Mouse (Mus musculus) kidney, postnatal 0 days (tissue): Measurements from ENCODE around the gene Plekha4. TPM values are rescaled to one million over a fixed set of nuclear protein-coding genes. Genes with fewer than 3 reads are reported as not detected.
"Not testable (repeated sequence)": the region's sequence is repeated elsewhere in the genome, so short reads cannot be mapped to it uniquely, and the experiment has no call there.

Experiments
- ATAC-seq: fragments of 200-750 bp; cut with Nextera tagmentation; replicated peaks from 2 replicates; pipeline ENCODE4 v1.8.0; 2017; ENCODE audit warnings: low read depth, moderate number of reproducible peaks, moderate TSS enrichment, moderate library complexity; ENCODE audit not compliant: low FRiP score
- DNase-seq: peaks from one replicate; pipeline ENCODE4 v3.0.0-alpha.2; 2016; ENCODE audit warnings: low spot score
- H3K27ac ChIP-seq: fragments of 300-500 bp; sonication (generic); 2 replicates; pipeline ENCODE4 v1.5.1; 2014; ENCODE audit warnings: mild to moderate bottlenecking
- H3K27me3 ChIP-seq: fragments of 300-500 bp; sonication (generic); 2 replicates; pipeline ENCODE4 v1.6.1; 2014; ENCODE audit warnings: low read length, mixed read lengths; ENCODE audit not compliant: insufficient read depth
- H3K36me3 ChIP-seq: fragments of 300-500 bp; sonication (generic); 2 replicates; pipeline ENCODE4 v1.6.1; 2014; ENCODE audit warnings: low read length, mixed read lengths; ENCODE audit not compliant: insufficient read depth
- H3K4me1 ChIP-seq: fragments of 300-500 bp; sonication (generic); replicated peaks from 2 replicates; pipeline ENCODE4 v1.6.1; 2014; ENCODE audit warnings: antibody characterized with exemption, low read length, mixed read lengths; ENCODE audit not compliant: insufficient read depth
- H3K4me2 ChIP-seq: fragments of 300-500 bp; sonication (generic); 2 replicates; pipeline ENCODE4 v1.6.1; 2014; ENCODE audit warnings: mild to moderate bottlenecking, low read length, moderate library complexity, mixed read lengths
- H3K4me3 ChIP-seq: fragments of 300-500 bp; sonication (generic); replicated peaks from 2 replicates; pipeline ENCODE4 v1.5.1; 2014; ENCODE audit warnings: low read depth, low read length
- H3K9ac ChIP-seq: fragments of 300-500 bp; sonication (generic); 2 replicates; pipeline ENCODE4 v1.6.1; 2014; ENCODE audit warnings: low read depth, low read length
- H3K9me3 ChIP-seq: fragments of 300-500 bp; sonication (generic); replicated peaks from 2 replicates; pipeline ENCODE4 v1.6.1; 2016; ENCODE audit warnings: low read length, inconsistent platforms, mixed read lengths
- CTCF ChIP-seq: IDR thresholded peaks from 2 replicates; pipeline ENCODE4 v1.5.1; 2016; ENCODE audit warnings: antibody characterized with exemption, low read depth, mild to moderate bottlenecking, moderate library complexity
- WGBS: fragments of 180-500 bp; shearing (Covaris S2); extraction: QIAGEN DNeasy Blood & Tissue Kit; methylation state at CpG from one replicate; pipeline ENCODE4 v1.1.7; 2014; 5-methylcytosine and 5-hydroxymethylcytosine counted together
- polyA plus RNA-seq: library from polyadenylated mRNA; unstranded; fragments of >200 nt; fragmentation: Nextera tagmentation; extraction: Ambion mirVana; gene quantifications from 2 replicates; pipeline ENCODE4 v1.2.1, GENCODE M21; 2015

Gene Plekha4
- polyA plus RNA-seq, 1 experiment from 2014 or later: 5.8 TPM

GRCm38 (mm10) chr7:45522194-45522752 is 3.9 kb upstream of the Plekha4 start:
- peak overlapping the region; percentile 88; the same call in 1 of the 2 replicates for H3K27ac ChIP-seq
- 56% methylated on average over 16 of the region's 16 CpGs for WGBS
- no peak for DNase-seq
- H3K27me3 ChIP-seq: no peaks in the 10 kb centered on the region
- H3K4me2 ChIP-seq: peak overlapping the region; percentile 64
- peak overlapping the region; percentile 53 for H3K4me3 ChIP-seq
- no peaks in the 10 kb centered on the region for H3K9me3 ChIP-seq
- 0 out of 2 replicates have a peak, but pooled peaks cover 8% of the 10 kb centered on the region for H3K36me3 ChIP-seq
- H3K4me1 ChIP-seq: peaks cover 27% of the 10 kb centered on the region
- no peak for ATAC-seq
- H3K9ac ChIP-seq: peak overlapping the region; percentile 62; the same call in 1 of the 2 replicates
- no peak for TF ChIP-seq CTCF

GRCm38 (mm10) chr7:45522957-45523676 is 3.0 kb upstream of the Plekha4 start:
- Histone ChIP-seq H3K27me3 (no peaks in the 10 kb centered on the region), H3K9me3 (no peaks in the 10 kb centered on the region), H3K27ac (peak overlapping the region; percentile 54; the same call in 1 of the 2 replicates), H3K36me3 (0 out of 2 replicates have a peak, but pooled peaks cover 8% of the 10 kb centered on the region), H3K9ac (peak overlapping the region; percentile 38; the same call in 1 of the 2 replicates), H3K4me3 (peak overlapping the region; percentile 13; the same call in 1 of the 2 replicates), H3K4me1 (peaks cover 27% of the 10 kb centered on the region), H3K4me2 (peak overlapping the region; percentile 45)
- no peak for TF ChIP-seq CTCF
- DNase-seq: no peak
- no peak for ATAC-seq
- 49% methylated on average over 18 of the region's 18 CpGs for WGBS

- Histone ChIP-seq H3K27ac (peak overlapping the region; percentile 54; the same call in 1 of the 2 replicates), H3K4me3 (0 out of 2 replicates have a peak overlapping the region, but pooled peaks have one; percentile 13)
- WGBS: 80% methylated on average over 12 of the region's 13 CpGs
Measured at GRCm38 (mm10) chr7:45523678-45524170, 2.4 kb upstream of the Plekha4 start.

GRCm38 (mm10) chr7:45524841-45525621 is 1.1 kb upstream of the Plekha4 start:
- peak overlapping the region; percentile 90 for H3K4me2 ChIP-seq
- 14% methylated on average over 12 of the region's 12 CpGs for WGBS
- peak overlapping the region; percentile 93 for H3K9ac ChIP-seq
- peak overlapping the region; percentile 97 for H3K27ac ChIP-seq
- ATAC-seq (0 out of 2 replicates have a peak, but pooled peaks have one; percentile 5), DNase-seq (peak; percentile 66)
- H3K9me3 ChIP-seq: no peaks in the 10 kb centered on the region
- peak overlapping the region; percentile 84 for H3K4me3 ChIP-seq
- no peak for TF ChIP-seq CTCF
- H3K36me3 ChIP-seq: 0 out of 2 replicates have a peak, but pooled peaks cover 8% of the 10 kb centered on the region
- no peaks in the 10 kb centered on the region for H3K27me3 ChIP-seq
- H3K4me1 ChIP-seq: peaks cover 34% of the 10 kb centered on the region

More at GRCm38 (mm10) chr7:45523678-45524170, 2.4 kb upstream of the Plekha4 start:
- Histone ChIP-seq H3K36me3 (0 out of 2 replicates have a peak, but pooled peaks cover 8% of the 10 kb centered on the region), H3K9me3 (no peaks in the 10 kb centered on the region), H3K9ac (peak overlapping the region; percentile 38; the same call in 1 of the 2 replicates), H3K4me1 (peaks cover 27% of the 10 kb centered on the region), H3K27me3 (no peaks in the 10 kb centered on the region), H3K4me2 (peak overlapping the region; percentile 45)
- no peak for DNase-seq
- TF ChIP-seq CTCF: no peak
- no peak for ATAC-seq

GRCm38 (mm10) chr7:45526474-45527120 is 467 bp downstream of the Plekha4 start:
- peak; percentile 41 for TF ChIP-seq CTCF
- Histone ChIP-seq H3K9ac (peak overlapping the region; percentile 93; the same call in 1 of the 2 replicates), H3K4me1 (peaks cover 39% of the 10 kb centered on the region), H3K9me3 (no peaks in the 10 kb centered on the region), H3K36me3 (0 out of 2 replicates have a peak, but pooled peaks cover 8% of the 10 kb centered on the region), H3K27ac (peak overlapping the region; percentile 97), H3K4me3 (peak overlapping the region; percentile 84), H3K27me3 (no peaks in the 10 kb centered on the region), H3K4me2 (peak overlapping the region; percentile 90)
- DNase-seq (no peak), ATAC-seq (no peak)
- WGBS: 23% methylated on average over 7 of the region's 7 CpGs

- not testable (repeated sequence) for H3K36me3 ChIP-seq, H3K4me3 ChIP-seq, H3K9me3 ChIP-seq, ATAC-seq, DNase-seq, H3K27ac ChIP-seq, H3K4me2 ChIP-seq, H3K27me3 ChIP-seq, H3K9ac ChIP-seq
- peaks cover 39% of the 10 kb centered on the region for H3K4me1 ChIP-seq
- 93% methylated on average over 6 of the region's 6 CpGs for WGBS
Measured at GRCm38 (mm10) chr7:45527169-45527568, 1.0 kb downstream of the Plekha4 start.
